Mouse (Mus musculus): ENCODE results near the gene Actl7a. TPM values are rescaled to one million over a fixed set of nuclear protein-coding genes. Genes with fewer than 3 reads are reported as not detected.

The Actl7a gene
- not detected in 2 replicates for polyA plus RNA-seq (2012; rRNA removed)

DNA sequence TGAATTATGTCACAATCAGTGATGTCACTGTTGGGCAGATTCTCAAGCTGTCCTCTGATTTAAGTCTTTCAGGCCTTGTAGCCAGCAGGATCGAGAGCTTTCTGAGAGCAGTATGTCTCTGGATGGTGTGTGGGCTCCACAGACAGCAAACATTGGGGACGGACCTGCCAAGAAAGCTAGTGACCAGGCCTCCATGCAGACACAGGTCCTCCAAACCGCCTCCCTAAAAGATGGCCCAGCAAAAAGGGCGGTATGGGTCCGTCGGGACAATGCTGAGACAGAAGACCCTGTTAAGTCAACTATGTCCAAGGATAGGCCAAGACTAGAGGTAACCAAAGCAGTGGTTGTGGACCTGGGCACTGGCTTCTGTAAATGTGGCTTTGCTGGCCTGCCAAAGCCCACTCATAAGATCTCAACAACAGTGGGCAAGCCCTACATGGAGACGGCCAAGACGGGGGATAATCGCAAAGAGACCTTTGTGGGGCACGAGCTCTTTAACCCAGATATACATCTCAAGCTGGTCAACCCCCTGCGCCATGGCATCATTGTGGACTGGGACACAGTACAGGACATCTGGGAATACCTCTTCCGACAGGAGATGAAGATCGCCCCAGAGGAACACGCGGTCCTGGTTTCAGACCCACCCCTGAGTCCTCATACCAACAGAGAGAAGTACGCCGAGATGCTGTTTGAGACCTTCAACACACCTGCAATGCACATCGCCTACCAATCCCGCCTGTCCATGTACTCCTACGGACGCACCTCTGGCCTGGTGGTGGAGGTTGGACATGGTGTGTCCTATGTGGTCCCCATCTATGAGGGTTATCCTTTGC lies at the start of gene Actl7a:
Gene Actl7a, plus strand, starts transcription at position 51 of the 833 bp plus-strand sequence.

DNA sequence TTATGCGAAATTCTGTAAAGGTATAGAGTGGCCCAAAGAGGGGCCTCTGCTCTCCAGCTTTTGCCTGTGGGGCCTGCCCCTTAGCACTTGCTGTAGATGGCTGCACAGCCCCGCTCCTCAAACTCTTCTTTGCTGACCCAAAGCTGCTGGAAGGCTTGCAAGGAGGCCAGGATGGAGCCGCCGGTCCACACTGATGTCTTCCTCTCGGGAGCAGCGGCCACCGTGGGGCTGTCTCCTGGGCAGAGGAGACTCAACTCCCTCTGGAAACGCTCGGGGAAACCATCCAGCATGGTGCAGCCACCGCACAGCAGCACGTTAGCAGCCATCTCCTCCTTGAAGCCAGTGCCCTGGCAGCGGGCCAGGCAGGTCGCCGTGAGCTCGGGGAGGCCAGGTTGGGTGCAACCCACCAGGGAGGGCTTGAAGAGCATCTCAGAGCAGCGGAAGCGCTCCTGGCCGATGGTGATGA lies 3.2 kb upstream of the Actl7a start, which contains the start of gene Gm26657:
Gene Gm26657, plus strand, starts transcription at position 51 of the 466 bp plus-strand sequence.

DNA sequence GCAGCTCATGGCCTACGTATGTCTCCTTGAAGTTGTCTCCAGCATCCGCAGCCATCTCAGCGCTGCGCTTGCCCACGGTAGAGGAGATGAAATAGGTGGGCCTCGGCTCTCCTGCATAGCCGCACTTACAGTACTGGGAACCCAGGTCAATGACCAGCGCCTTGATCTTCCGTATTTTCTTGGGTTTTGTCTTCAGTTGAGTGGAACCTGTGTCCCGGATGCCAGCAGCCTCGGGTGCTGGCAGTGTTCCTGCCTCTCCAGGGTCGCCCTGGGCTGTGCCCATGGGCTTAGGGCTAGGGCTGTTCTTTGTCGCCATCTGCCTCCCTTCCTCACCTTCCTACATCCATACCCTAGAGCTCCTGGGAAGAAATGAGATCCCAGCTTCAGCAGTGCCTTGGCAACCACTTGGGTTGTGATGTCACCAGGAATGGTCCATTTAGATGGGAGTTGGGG lies 2.1 kb upstream of the Actl7a start, which contains the start of gene Actl7b:
Gene Actl7b, minus strand, starts transcription at position 403 of the 453 bp plus-strand sequence.

Other genes with a start within 250 kb of the Actl7a start
- not detected in 2 replicates for gene Gm26657, start 3.3 kb upstream of the Actl7a start, polyA plus RNA-seq (2012; rRNA removed)
- not detected in 2 replicates for gene Actl7b, start 2.0 kb upstream of the Actl7a start, polyA plus RNA-seq (2012; rRNA removed)
- 12.5 and 13.2 TPM in 2 replicates for gene Elp1, start 58.9 kb downstream of the Actl7a start, polyA plus RNA-seq (2012; rRNA removed)
- gene Fam206a, start 58.9 kb downstream of the Actl7a start, polyA plus RNA-seq (2012; rRNA removed) = 2.2 and 3.1 TPM in 2 replicates
- 4.6 and 5.5 TPM in 2 replicates for gene Ctnnal1, start 121.8 kb downstream of the Actl7a start, polyA plus RNA-seq (2012; rRNA removed)
- gene Tmem245, start 204.0 kb downstream of the Actl7a start, polyA plus RNA-seq (2012; rRNA removed) = 2.1 and 2.3 TPM in 2 replicates
- gene Frrs1l, start 247.0 kb downstream of the Actl7a start, polyA plus RNA-seq (2012; rRNA removed) = 0.01 TPM in 2 replicates

Measured in liver, embryonic 14 days (tissue).